Mouse (Mus musculus) T-helper 17 cell (primary cell): ENCODE measurements at regions not wholly inside any gene's neighbourhood (a gene's known extent, or its start where the extent isn't known, plus 50 kb on each side); places are given as distances from the start of the nearest gene placed in this dataset.

Experiments
- in situ Hi-C, 2 experiments: fragments of 300-600 bp; cut with MboI, MseI; formaldehyde crosslinking; loops; 1 replicate in 1 of 2; 2 replicates in 1 of 2; pipeline ENCODE4 v1.15.1; 2025; ENCODE audit warnings: high pct_unique_total_duplicates in 2 of 2

DNA sequence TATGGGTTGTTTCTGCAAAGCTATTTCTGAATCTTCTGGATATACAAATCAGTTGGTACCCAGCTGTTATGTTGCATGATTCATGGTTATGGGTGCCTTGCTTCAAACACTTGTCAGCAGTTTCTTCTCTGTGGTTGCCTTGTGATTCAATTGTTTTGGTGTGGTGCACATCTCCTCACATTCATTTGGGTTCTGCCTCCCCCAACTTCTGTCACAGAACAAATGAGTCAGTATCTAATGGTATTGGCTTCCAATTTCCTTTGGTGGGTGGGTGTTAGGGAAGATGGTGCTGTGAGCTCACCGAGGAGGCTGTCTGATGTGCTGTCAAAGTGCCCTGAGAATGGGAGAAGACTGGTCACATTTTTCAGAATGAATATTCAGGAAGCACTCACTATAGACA, 87.9 kb downstream of the Cypt15 start:
- in situ Hi-C loops = loop anchor here in 1 of 2 experiments (10.0 kb wide), 1 partner anchor 879 kb away; no protein-coding TSS in a partner anchor
